In genomic region chr17:35134801-35135590, GRCm38 (mm10) we compare ENCODE assay signal across 7 mouse cellular contexts. TPM values are rescaled to one million over a fixed set of nuclear protein-coding genes. Genes with fewer than 3 reads are reported as not detected.
DNase-seq lines count a peak whose midpoint lies in the region; ATAC-seq lines count a peak whose summit lies in the region.

Gene Bag6 (plus strand): TSS chr17:35135178.

- H3K4me1 ChIP-seq in embryonic facial prominence, embryonic 10.5 days = peaks cover 16% of the 10 kb centered on the region
- peaks cover 14% of the 10 kb centered on the region for H3K4me1 ChIP-seq in limb, embryonic 10.5 days
- peaks cover 26% of the 10 kb centered on the region for H3K4me1 ChIP-seq in midbrain, embryonic 13.5 days (replicated peaks)

- no peaks in the 10 kb centered on the region for H3K9me3 ChIP-seq in embryonic facial prominence, embryonic 10.5 days
- no peaks in the 10 kb centered on the region for H3K9me3 ChIP-seq in limb, embryonic 10.5 days (replicated peaks)
- H3K9me3 ChIP-seq in midbrain, embryonic 13.5 days = no peaks in the 10 kb centered on the region

- H3K4me2 ChIP-seq in midbrain, embryonic 13.5 days (replicated peaks) = peak within 1 kb of the TSS; percentile 91

- peak; percentile 84 for ATAC-seq in granulocyte monocyte progenitor cell, adult 5-6 weeks (replicated peaks; ENCODE audit: poor library complexity, severe bottlenecking)
- peak; percentile 96 for ATAC-seq in midbrain, embryonic 13.5 days

- H3K27ac ChIP-seq in embryonic facial prominence, embryonic 10.5 days (replicated peaks) = peak within 1 kb of the TSS; percentile 99
- H3K27ac ChIP-seq in limb, embryonic 10.5 days = peak within 1 kb of the TSS; percentile 97
- H3K27ac ChIP-seq in midbrain, embryonic 13.5 days = peak within 1 kb of the TSS; percentile 97

- under 1% methylated on average over 66 of the region's 66 CpGs for WGBS in embryonic facial prominence, embryonic 10.5 days
- WGBS in limb, embryonic 10.5 days = under 1% methylated on average over 66 of the region's 66 CpGs
- WGBS in midbrain, embryonic 13.5 days = under 1% methylated on average over 66 of the region's 66 CpGs

- H3K27me3 ChIP-seq in embryonic facial prominence, embryonic 10.5 days (replicated peaks; ENCODE audit: low read depth, poor library complexity, severe bottlenecking) = no peaks in the 10 kb centered on the region
- no peaks in the 10 kb centered on the region for H3K27me3 ChIP-seq in limb, embryonic 10.5 days (ENCODE audit: low read depth, poor library complexity, severe bottlenecking)
- no peaks in the 10 kb centered on the region for H3K27me3 ChIP-seq in midbrain, embryonic 13.5 days

- peak within 1 kb of the TSS; percentile 89 for H3K9ac ChIP-seq in midbrain, embryonic 13.5 days (replicated peaks)

- DNase-seq in adrenal gland, postnatal 10 days = peak; percentile 96
- DNase-seq in embryonic facial prominence, embryonic 10.5 days (ENCODE audit: low spot score) = peak; percentile 94
- peak; percentile 93 for DNase-seq in kidney, adult 11 months
- DNase-seq in limb, embryonic 10.5 days (ENCODE audit: low spot score) = peak; percentile 96
- DNase-seq in spleen, adult 12 weeks (ENCODE audit: low spot score) = peak; percentile 95

- H3K36me3 ChIP-seq in embryonic facial prominence, embryonic 10.5 days (replicated peaks) = peaks cover 39% of the 10 kb centered on the region
- peaks cover 32% of the 10 kb centered on the region for H3K36me3 ChIP-seq in limb, embryonic 10.5 days
- H3K36me3 ChIP-seq in midbrain, embryonic 13.5 days = peaks cover 25% of the 10 kb centered on the region

- peak within 1 kb of the TSS; percentile 89 for H3K4me3 ChIP-seq in embryonic facial prominence, embryonic 10.5 days
- peak within 1 kb of the TSS; percentile 85 for H3K4me3 ChIP-seq in limb, embryonic 10.5 days
- peak within 1 kb of the TSS; percentile 80 for H3K4me3 ChIP-seq in midbrain, embryonic 13.5 days (replicated peaks)

RNA-seq across cellular contexts. Expression of gene Bag6, which starts in this region (rescaled TPM):
- total RNA-seq in adrenal gland, postnatal 10 days (2021) = 100 to 1,000 TPM; 300 to 349 TPM
- polyA plus RNA-seq in embryonic facial prominence, embryonic 10.5 days (2016; fragmentation: Nextera tagmentation; extraction: Ambion mirVana) = 73.8 and 77.8 TPM in 2 replicates
- 93.9 and 111 TPM in 2 replicates for total RNA-seq in granulocyte monocyte progenitor cell, adult 5-6 weeks (2014; fragmentation: Nextera tagmentation)
- total RNA-seq in granulocyte monocyte progenitor cell, adult 5-6 weeks (2017) = 68.8 and 74.0 TPM in 2 replicates
- 74.2 and 74.7 TPM in 2 replicates for polyA plus RNA-seq in limb, embryonic 10.5 days (2016; fragmentation: Nextera tagmentation; extraction: Ambion mirVana)
- 93.7 and 93.9 TPM in 2 replicates for polyA plus RNA-seq in midbrain, embryonic 13.5 days (2015; fragmentation: Nextera tagmentation; extraction: Ambion mirVana)

Comparison
In these comparisons a context has a peak if more than half of its experiments do, and no peak if none do; other contexts are left out.
1. Peak in every context shown above with its lines: DNase-seq, ATAC-seq, H3K4me3 ChIP-seq and H3K27ac ChIP-seq.